Mouse (Mus musculus) CH12.LX (cell line): ENCODE results near the gene Pla2g4c. TPM values are rescaled to one million over a fixed set of nuclear protein-coding genes. Genes with fewer than 3 reads are reported as not detected.

Source experiments
- DNase-seq: peaks from one replicate; pipeline ENCODE4 v3.0.0-alpha.2; 2013; ENCODE audit errors: extremely low read depth
- H3K27ac ChIP-seq: 2 replicates; pipeline ENCODE4 v1.5.1; 2012; ENCODE audit warnings: low read depth, mild to moderate bottlenecking, control low read depth, moderate library complexity; ENCODE audit not compliant: insufficient read depth
- H3K27me3 ChIP-seq: replicated peaks from 2 replicates; pipeline ENCODE3; 2012; ENCODE audit warnings: inconsistent platforms
- H3K36me3 ChIP-seq, 2 experiments: replicated peaks in 1 of 2; 2 replicates each; pipeline versions ENCODE3 to v1.6.1; 2012; ENCODE audit warnings: inconsistent platforms in 1 of 2, low read length in 1 of 2, mild to moderate bottlenecking in 1 of 2, mixed read lengths in 1 of 2, moderate library complexity in 1 of 2; ENCODE audit not compliant: control insufficient read depth in 1 of 2, insufficient read depth in 1 of 2
- H3K4me1 ChIP-seq, 2 experiments: 2 replicates each; pipeline ENCODE4 v1.6.1; 2012; ENCODE audit warnings: inconsistent platforms in 1 of 2, moderate library complexity in 1 of 2; ENCODE audit not compliant: insufficient read depth in 2 of 2, control insufficient read depth in 1 of 2
- H3K4me2 ChIP-seq: 2 replicates; pipeline ENCODE4 v1.6.1; 2012; ENCODE audit warnings: low read depth, mild to moderate bottlenecking, control low read depth; ENCODE audit not compliant: poor library complexity, insufficient read depth, severe bottlenecking
- H3K4me3 ChIP-seq, 3 experiments: fragments of 150-350 bp in 1 of 3; sonication (generic) in 1 of 3; replicated peaks in 1 of 3; 2 replicates each; pipeline versions ENCODE3 to v1.5.1; 2011 to 2012; ENCODE audit warnings: low read depth in 2 of 3, low read length in 2 of 3, mild to moderate bottlenecking in 2 of 3, moderate library complexity in 2 of 3, control low read depth in 1 of 3, improper control_type of control experiment in 1 of 3, inconsistent platforms in 1 of 3, mixed read lengths in 1 of 3; ENCODE audit not compliant: poor library complexity in 1 of 3
- H3K79me2 ChIP-seq: replicated peaks from 2 replicates; pipeline ENCODE4 v1.6.1; 2012; ENCODE audit warnings: mild to moderate bottlenecking, moderate library complexity; ENCODE audit not compliant: control insufficient read depth, poor library complexity, insufficient read depth, severe bottlenecking; ENCODE audit errors: extremely low read depth
- H3K9ac ChIP-seq: 2 replicates; pipeline ENCODE4 v1.6.1; 2012; ENCODE audit warnings: low read depth, mild to moderate bottlenecking, control low read depth, moderate library complexity; ENCODE audit not compliant: insufficient read depth
- H3K9me3 ChIP-seq: replicated peaks from 2 replicates; pipeline ENCODE3; 2012; ENCODE audit warnings: low read length, inconsistent platforms, mixed read lengths
- ETS1 ChIP-seq: conservative IDR thresholded peaks from 2 replicates; pipeline ENCODE4 v1.6.1; 2012; ENCODE audit warnings: low read depth, mild to moderate bottlenecking, inconsistent platforms, low read length, improper control_type of control experiment, moderate library complexity
- IRF4 ChIP-seq: IDR thresholded peaks from 2 replicates; pipeline ENCODE4 v1.6.1; 2014; ENCODE audit warnings: low read depth, mild to moderate bottlenecking, inconsistent platforms, low read length, improper control_type of control experiment
- MAFK ChIP-seq: IDR thresholded peaks from 2 replicates; pipeline ENCODE4 v1.6.1; 2011; ENCODE audit warnings: low read length, improper control_type of control experiment; ENCODE audit not compliant: insufficient replicate concordance
- MAX ChIP-seq: IDR thresholded peaks from 2 replicates; pipeline ENCODE4 v1.6.1; 2011; ENCODE audit warnings: low read length, improper control_type of control experiment
- MAZ ChIP-seq: IDR thresholded peaks from 2 replicates; pipeline ENCODE4 v1.6.1; 2012; ENCODE audit warnings: low read depth, mild to moderate bottlenecking, inconsistent platforms, low read length, improper control_type of control experiment, moderate library complexity
- MEF2A ChIP-seq: IDR thresholded peaks from 2 replicates; pipeline ENCODE4 v1.6.1; 2014; ENCODE audit warnings: low read depth, mild to moderate bottlenecking, inconsistent platforms, low read length, improper control_type of control experiment, borderline replicate concordance
- MYC ChIP-seq: IDR thresholded peaks from 2 replicates; pipeline ENCODE4 v1.6.1; 2011; ENCODE audit warnings: low read depth, mild to moderate bottlenecking, improper control_type of control experiment, low read length
- NRF1 ChIP-seq: IDR thresholded peaks from 2 replicates; pipeline ENCODE4 v1.6.1; 2014; ENCODE audit warnings: low read depth, mild to moderate bottlenecking, inconsistent platforms, low read length, improper control_type of control experiment, moderate library complexity
- PAX5 ChIP-seq: IDR thresholded peaks from 2 replicates; pipeline ENCODE4 v1.6.1; 2012; ENCODE audit warnings: low read length, inconsistent platforms, mixed read lengths
- POLR2A ChIP-seq: IDR thresholded peaks from 2 replicates; pipeline ENCODE4 v1.6.1; 2011; ENCODE audit warnings: low read depth, mild to moderate bottlenecking, improper control_type of control experiment, low read length
- POLR2AphosphoS2 ChIP-seq: IDR thresholded peaks from 2 replicates; pipeline ENCODE4 v1.6.1; 2011; ENCODE audit warnings: low read depth, low read length, improper control_type of control experiment
- RCOR1 ChIP-seq: conservative IDR thresholded peaks from 2 replicates; pipeline ENCODE4 v1.6.1; 2012; ENCODE audit warnings: low read depth, mild to moderate bottlenecking, inconsistent platforms, low read length, improper control_type of control experiment
- SIN3A ChIP-seq: IDR thresholded peaks from 2 replicates; pipeline ENCODE4 v1.6.1; 2012; ENCODE audit warnings: low read length, improper control_type of control experiment, inconsistent platforms
- TBP ChIP-seq: conservative IDR thresholded peaks from 2 replicates; pipeline ENCODE4 v1.6.1; 2011; ENCODE audit warnings: low read depth, low read length, improper control_type of control experiment
- USF1 ChIP-seq: IDR thresholded peaks from 2 replicates; pipeline ENCODE4 v1.6.1; 2014; ENCODE audit warnings: low read depth, mild to moderate bottlenecking, inconsistent platforms, low read length, improper control_type of control experiment
- USF2 ChIP-seq: conservative IDR thresholded peaks from 2 replicates; pipeline ENCODE4 v1.6.1; 2011; ENCODE audit warnings: low read depth, low read length, improper control_type of control experiment
- ZC3H11A ChIP-seq: IDR thresholded peaks from 2 replicates; pipeline ENCODE4 v1.6.1; 2012; ENCODE audit warnings: low read depth, mild to moderate bottlenecking, inconsistent platforms, low read length, improper control_type of control experiment
- ZKSCAN1 ChIP-seq: IDR thresholded peaks from 2 replicates; pipeline ENCODE4 v1.6.1; 2012; ENCODE audit warnings: low read depth, inconsistent platforms, low read length, improper control_type of control experiment, borderline replicate concordance
- ZMIZ1 ChIP-seq: IDR thresholded peaks from 2 replicates; pipeline ENCODE4 v1.6.1; 2012; ENCODE audit warnings: low read depth, mild to moderate bottlenecking, inconsistent platforms, low read length, improper control_type of control experiment
- ZNF384 ChIP-seq: IDR thresholded peaks from 2 replicates; pipeline ENCODE4 v1.6.1; 2012; ENCODE audit warnings: low read depth, low read length, improper control_type of control experiment, inconsistent platforms
- dilution Hi-C: fragments of 300-500 bp; cut with MboI; formaldehyde crosslinking; loops from 2 replicates; pipeline ENCODE4 v1.14.3; 2020; ENCODE audit warnings: low sequenced_read_pairs; ENCODE audit not compliant: extremely low pct_unique_long_range_greater_than_20kb, extremely low pct_ligation_motif_present
- in situ Hi-C: fragments of 300-500 bp; cut with MboI; formaldehyde crosslinking; loops from 3 replicates; pipeline ENCODE4 v1.14.3; 2019; ENCODE audit warnings: low sequenced_read_pairs, low pct_ligation_motif_present, low pct_unique_long_range_greater_than_20kb, mixed read lengths
- polyA plus RNA-seq: library from polyadenylated mRNA; unstranded; fragments of >175 nt; gene quantifications from 2 replicates; pipeline ENCODE4 v1.2.1, GENCODE M21; 2012; ENCODE audit warnings: low read depth; ENCODE audit not compliant: insufficient read length
- total RNA-seq, 2 experiments: library from RNA; depleted of rRNA; stranded (reverse); fragments of 300-350 nt in 1 of 2; fragments of >200 nt in 1 of 2; gene quantifications; 2 replicates each; pipeline ENCODE4 v1.2.3; 2012 to 2014

The Pla2g4c gene
- total and polyA plus RNA-seq, 3 experiments, result 0.17 to 1.7 (median 1.1) TPM

- no peaks in the 10 kb centered on the region for H3K27me3 ChIP-seq
- dilution Hi-C loops, result no loop called here
- H3K9ac ChIP-seq, result no peak overlapping the region
- no peak overlapping the region for H3K4me2 ChIP-seq
- in situ Hi-C loops, result no loop called here
- H3K9me3 ChIP-seq, result no peaks in the 10 kb centered on the region
- no peak overlapping the region for H3K27ac ChIP-seq
- no peaks in the 10 kb centered on the region for H3K79me2 ChIP-seq
- H3K36me3 ChIP-seq, result peaks cover 71 to 97% of the 10 kb centered on the region in 2 experiments
- no peak for DNase-seq
- H3K4me1 ChIP-seq, result no peaks in the 10 kb centered on the region
- H3K4me3 ChIP-seq, result no peak overlapping the region
- TF ChIP-seq SIN3A, result no peak
- no peak for TF ChIP-seq MAFK
- TF ChIP-seq TBP, result no peak
- no peak for TF ChIP-seq ZC3H11A
- TF ChIP-seq PAX5, result no peak
- no peak for TF ChIP-seq MAZ
- no peak for TF ChIP-seq ZKSCAN1
- no peak for TF ChIP-seq USF2
- TF ChIP-seq ZMIZ1, result no peak
- TF ChIP-seq USF1, result no peak
- TF ChIP-seq ETS1, result no peak
These were observed 15.0 kb upstream of the Pla2g4c start for GRCm38 (mm10) chr7:13309407-13309806.

- H3K27ac ChIP-seq, result no peak overlapping the region
- TF ChIP-seq RCOR1 (no peak), NRF1 (no peak), MAX (no peak), POLR2A (no peak), MEF2A (no peak), ZNF384 (no peak), POLR2AphosphoS2 (no peak), IRF4 (no peak), ETS1 (no peak), MYC (no peak)
These were observed 13.8 kb upstream of the Pla2g4c start for GRCm38 (mm10) chr7:13310493-13311199.

More at GRCm38 (mm10) chr7:13310493-13311199, 13.8 kb upstream of the Pla2g4c start:
- dilution Hi-C loops (no loop called here), in situ Hi-C loops (no loop called here)
- Histone ChIP-seq H3K36me3 (peaks cover 62 to 88% of the 10 kb centered on the region in 2 experiments), H3K79me2 (no peaks in the 10 kb centered on the region), H3K4me2 (no peak overlapping the region), H3K27me3 (no peaks in the 10 kb centered on the region), H3K9me3 (no peaks in the 10 kb centered on the region), H3K9ac (no peak overlapping the region), H3K4me1 (peaks cover 0 to 1% of the 10 kb centered on the region in 2 experiments; a peak in 1 of 4 replicates), H3K4me3 (no peak overlapping the region)
- DNase-seq, result no peak
